Mouse (Mus musculus) layer of hippocampus, adult 8-10 months (tissue): ENCODE measurements around the gene Lasp1. TPM values are rescaled to one million over a fixed set of nuclear protein-coding genes. Genes with fewer than 3 reads are reported as not detected.

Experiments
- DNase-seq, 2 experiments: peaks; one replicate each; pipeline ENCODE4 v3.0.0; 2022; ENCODE audit warnings: low spot score in 2 of 2
- total RNA-seq, 4 experiments: library from RNA; stranded (reverse); gene quantifications; 2 replicates each; pipeline ENCODE4 v1.2.4; 2022

The Lasp1 gene
- total RNA-seq, 4 experiments from 2014 or later = 102 to 109 (median 104) TPM

DNA sequence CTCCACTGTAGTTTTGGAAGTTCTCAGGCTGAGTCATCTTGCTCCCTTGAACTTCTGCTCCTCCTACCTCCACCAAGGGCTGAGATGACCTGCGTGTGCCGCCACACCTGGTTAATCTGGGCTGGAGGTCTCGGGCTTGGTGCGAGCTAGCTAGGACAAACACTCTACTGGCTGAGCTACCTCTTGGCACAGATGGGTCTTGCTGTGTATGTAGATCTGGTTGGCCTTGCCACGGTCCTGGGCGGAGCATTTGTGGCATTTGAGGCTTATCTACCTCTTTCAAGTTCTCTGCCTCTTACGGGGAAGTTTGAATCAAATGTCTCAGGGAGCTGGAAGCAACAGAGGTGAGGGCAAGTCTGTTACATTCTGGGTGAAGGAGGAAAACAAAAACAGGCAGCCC lies 11.6 kb downstream of the Lasp1 start:
- DNase-seq = no peak

DNA sequence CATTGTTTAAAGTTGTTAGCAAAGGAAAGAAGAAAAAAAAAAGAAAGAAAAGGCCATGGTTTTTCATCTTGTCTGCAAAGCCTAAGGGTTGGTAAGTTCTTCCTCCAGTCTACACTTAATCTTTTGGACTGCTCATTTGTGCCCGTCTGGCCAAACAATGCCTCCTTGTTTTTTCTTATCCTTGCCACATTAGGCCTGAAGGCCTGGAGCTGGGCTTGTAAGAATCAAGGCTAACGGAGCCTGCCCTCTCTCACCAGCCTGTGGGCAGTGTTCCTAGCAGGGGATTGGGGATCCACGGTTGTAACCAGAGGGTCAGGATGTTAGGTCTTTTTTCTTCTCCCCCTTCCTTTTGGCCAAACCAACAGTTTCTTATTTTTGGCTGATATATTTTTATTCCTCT lies 12.2 kb downstream of the Lasp1 start:
- no peak for DNase-seq

DNA sequence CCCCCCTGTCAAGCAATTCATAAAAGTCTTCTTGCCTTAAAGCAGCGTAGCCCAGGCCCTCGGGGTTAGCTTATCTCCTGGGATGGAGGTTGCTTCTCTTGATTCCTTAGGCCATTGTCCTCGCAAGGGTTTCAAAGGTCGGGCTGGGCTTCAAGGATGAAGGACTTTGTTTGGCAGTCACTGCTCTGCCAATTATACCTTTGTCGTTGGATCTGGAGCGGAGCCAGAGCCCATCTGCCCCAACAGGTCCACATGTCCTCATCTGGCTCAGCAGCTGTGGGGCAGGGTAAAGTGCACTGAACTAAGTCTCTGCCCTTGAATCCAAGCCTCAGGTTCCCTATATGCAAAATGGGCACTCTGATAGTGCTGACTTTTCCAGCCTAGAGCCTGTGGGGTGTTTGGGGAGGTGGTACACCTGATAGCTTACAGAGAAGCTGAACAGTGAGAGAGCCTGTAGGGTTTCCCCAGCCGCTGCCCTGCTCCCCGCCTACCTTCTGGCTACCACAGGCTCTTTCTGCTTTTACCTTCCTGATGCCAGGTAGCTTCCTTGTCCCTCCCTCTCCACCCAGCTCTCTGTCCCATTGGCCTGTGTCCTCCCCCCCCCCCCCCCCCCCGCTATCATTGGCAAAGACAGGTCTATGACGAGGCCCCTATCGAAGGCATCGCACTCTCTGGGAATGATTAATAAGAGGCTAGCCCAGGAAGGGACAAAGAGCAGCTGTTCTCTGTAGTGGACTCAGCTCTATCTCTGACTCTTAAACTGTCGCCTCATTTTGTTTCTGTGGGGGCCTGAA lies 13.0 kb downstream of the Lasp1 start:
- no peak for DNase-seq

DNA sequence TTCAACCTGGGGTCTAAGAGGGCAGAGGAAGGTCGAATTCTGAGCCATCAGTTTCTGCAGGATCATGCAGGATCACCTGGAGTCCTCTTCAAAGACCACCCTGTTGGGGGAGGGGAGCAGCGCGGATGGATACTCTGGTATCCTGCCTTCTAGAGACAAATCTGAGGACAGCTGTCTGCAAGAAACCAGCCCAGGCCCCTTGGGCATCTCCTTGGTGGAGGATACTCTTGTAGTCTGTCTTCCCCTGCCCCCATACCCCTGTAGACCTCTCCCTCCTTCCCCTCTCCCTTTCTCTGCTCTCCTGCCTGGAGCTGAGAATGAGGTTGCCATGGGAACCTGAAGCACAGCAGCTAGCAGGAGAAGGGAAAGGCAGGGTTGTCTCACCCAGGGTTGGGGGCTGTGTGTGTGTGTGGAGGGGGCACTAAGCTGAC lies 13.7 kb downstream of the Lasp1 start:
- DNase-seq = no peak

DNA sequence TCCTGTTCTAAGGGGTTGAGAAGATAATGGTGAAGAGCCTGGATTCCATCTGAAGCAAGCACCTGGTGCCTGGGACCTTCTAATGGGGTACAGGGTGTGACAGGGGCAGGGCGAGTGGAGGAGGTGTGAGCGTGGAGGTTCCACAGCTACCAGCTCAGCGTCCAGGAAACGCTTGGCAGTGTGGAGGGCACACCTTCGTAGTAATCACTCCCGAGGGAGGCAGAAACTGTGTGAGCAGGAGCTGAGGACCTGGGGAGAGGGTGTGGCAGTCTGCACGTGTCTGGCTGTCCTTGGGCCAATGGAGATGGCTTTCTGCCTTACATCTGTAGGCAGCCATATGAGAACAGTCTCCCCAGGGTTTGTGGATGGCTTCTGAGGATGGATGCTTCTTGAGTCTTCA lies 14.3 kb downstream of the Lasp1 start:
- no peak for DNase-seq

DNA sequence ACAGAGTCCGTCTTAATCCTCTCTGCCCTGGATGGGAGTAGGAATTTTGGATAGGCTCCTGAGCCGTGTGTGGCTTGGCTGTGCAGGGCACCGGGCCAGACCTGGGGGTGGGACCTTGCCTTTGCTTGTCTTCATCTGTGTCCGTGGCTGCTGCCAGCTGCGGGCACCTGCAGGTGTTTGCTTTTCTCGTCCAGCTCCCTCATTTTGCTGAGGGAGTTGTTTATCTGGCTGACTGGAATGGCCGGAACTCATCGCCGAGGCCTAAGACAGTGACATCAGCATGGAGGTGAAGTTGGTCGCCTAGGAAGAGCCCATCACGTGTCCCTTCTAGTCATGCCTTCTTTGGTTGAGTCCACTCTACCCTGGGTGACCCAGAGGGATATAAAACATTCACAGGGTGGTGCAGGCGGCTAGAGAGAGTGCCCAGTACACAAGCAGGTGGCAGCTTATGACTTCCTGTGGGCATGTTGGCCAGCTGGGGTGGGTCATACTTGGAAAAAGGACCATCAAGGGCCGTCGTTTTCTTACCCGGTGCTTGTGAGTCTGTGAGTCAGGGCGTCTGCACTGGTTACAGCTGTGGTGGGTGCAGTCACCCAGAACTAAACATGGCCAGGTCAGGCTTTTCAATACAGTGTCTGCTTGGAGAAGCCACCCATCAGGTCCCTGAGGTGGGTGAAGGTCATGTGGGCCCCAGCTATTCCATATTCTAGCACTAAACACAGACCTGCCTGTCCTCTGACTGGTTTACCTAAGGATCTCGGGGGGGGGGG lies 15.1 kb downstream of the Lasp1 start:
- no peak for DNase-seq

DNA sequence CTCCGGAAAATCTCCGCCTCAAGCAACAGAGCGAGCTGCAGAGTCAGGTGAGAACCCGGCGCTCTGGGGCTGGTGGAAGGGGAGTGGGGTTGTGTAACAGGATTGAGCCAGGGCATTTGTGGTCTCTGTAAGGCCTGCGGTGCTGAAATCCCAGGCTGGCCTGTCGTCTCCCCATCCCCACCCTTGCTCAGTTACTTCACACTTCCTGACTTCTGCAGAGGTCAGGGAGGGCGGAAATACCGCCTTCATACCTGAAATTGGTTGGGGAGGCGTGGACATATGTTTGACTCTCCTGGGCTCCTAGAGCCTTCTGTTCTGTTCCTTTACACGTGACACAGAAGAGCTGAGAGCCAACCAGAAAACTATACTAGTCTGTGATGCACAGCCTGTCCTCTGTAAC lies 16.9 kb downstream of the Lasp1 start:
- no peak for DNase-seq

DNA sequence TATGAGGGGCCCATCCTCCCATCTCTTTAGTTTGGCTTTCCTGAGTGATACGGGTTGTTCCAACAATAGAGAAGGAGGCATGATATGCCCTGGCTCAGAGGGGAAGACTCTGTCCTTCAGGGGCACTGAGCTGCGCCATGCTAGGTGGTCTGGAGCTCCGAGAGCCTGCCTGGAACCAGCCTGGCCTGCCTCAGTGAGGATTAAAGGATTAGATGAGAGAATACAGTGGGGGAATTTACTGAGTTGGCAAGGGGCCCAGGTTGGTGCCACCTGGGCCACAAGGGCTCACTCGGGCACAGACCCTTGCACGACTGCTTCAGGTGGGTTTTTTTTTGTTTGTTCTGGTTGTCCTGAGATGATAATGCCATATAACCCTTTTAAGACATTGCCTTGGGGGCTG lies 17.4 kb downstream of the Lasp1 start:
- no peak for DNase-seq

DNA sequence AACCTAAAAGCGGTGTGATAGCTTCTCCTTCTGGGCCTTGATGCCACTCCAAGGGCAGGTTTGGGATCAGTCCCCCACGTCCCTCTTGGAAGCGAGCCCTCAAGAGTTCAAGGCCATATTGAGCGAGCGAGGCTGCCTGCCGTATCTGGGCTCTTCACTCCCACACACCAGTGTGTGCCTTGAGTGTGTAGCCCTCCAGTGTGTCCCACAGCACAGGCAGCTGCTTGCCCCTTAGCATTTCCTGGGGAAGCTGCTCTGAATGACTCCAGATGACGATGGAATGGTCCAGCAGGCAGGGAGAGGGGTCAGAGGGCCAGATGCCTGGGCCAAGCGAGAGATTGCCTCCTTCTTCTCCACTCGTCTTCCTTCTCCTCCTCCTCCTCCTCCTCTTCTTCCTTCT lies 18.1 kb downstream of the Lasp1 start:
- DNase-seq = no peak

DNA sequence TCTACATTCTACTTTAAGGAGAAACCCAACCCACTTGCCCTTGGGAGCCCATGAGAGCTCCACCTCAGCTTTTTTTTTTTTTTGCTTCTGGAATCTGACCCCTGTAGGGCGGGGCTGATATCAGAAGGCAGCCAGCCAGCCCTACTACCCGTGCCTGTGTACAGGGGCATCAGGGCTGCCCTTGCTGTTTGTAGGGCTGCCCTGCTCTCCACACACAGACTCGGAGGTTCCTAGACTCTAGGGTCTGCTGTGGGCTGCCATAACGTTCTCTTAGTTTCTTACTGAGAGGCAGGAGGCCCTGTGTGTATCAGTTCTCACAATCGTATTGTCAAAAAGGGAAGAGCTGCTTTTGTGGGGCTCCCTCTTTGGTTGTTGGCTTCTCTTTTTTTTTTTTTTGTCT lies 18.6 kb downstream of the Lasp1 start:
- no peak for DNase-seq

DNA sequence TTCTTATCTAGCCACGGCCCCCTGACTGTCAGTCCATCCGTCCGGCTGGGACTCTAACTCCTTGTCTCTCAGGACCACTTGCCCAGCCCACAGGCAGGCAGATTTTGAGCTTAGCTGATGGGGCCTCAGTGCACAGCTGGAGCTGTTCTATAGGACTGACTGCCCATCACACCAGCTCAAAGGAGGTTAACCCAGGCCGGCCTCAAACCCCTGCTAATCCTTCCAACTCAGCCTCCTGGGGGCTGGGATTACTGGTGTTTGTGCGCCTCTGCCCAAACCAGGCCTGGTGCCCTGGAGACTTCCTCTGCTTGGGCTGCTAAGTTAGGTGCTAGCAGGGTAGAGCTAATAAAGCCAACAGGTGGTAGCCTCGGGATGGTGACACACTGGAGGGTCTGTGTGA lies 19.2 kb downstream of the Lasp1 start:
- DNase-seq = no peak

DNA sequence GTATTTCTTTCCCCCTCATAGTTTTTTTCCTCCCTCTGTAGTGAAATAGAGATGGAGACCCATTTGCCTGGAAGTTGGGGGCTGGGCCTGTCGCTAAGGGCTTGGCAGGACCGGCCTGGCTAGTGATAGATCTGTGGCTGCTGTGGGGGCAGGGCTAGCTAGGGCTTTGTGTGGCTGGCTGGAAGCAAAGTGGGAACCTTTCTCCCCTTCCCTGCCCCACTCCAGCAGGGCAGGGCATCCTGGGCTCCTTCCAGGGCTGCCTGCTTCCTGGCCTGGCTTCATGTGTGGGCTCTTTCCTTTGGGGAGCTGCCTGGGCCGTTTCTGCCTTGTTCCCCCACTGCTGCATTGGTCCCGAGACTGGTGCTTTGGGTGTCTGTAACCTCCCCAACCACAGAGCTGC lies 19.8 kb downstream of the Lasp1 start:
- DNase-seq = no peak

DNA sequence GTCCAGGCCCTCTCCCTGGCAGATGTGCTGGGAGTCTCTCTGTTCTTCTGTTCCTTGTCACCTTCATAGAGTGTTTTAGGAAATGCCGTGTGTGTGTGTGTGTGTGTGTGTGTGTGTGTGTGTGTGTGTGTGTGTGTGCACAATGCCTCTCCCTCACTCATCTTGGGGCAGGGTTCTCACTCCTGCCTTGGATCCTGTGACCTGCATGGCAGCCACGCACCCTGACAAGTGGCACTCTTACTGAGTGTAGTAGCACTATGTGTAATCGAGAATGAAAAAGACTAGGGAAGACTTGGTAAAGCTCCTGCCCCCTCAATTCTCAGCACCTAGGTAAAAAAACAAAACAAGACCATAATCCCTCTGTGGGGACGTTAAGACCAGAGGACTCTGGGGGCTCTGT lies 20.3 kb downstream of the Lasp1 start:
- DNase-seq = no peak

DNA sequence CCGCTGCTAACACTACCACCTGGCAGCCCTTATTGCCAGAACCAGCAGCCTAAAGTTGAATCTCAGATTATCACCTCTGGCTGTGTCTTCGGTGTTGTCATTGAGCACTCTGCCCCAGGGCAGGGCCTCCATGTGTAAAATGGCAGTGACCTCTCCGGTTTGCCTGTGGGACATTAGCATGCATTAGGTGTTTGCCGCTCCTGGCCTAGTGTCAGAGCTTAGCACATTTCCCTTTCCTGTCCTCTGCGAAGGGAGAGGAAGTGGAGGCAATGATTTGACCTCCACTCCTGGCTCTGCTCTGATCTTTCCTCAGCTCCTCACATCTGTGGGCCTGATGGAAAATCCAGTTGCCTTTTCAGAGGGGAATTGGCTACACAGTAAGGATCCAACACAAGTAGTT lies 21.1 kb downstream of the Lasp1 start:
- no peak for DNase-seq

DNA sequence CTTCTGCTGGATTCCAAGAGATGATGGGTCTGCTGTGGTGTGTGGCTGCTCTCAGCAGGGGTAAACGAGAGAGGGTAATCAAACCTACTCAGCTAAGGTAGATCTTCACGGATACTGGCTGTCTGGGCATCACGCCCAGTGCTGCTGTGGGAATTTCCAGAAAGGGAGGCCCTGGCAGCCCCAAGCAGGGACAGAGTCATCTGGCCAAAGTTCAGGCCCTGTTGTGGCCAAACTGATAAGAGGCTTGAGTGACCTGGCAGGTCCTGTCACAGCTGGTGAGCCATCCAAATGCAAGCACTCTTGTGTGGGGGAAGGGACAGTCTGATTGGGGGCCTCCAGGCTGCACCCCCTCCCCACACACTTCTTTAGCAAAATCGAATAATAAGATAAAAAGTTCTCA lies 22.0 kb downstream of the Lasp1 start:
- no peak for DNase-seq

DNA sequence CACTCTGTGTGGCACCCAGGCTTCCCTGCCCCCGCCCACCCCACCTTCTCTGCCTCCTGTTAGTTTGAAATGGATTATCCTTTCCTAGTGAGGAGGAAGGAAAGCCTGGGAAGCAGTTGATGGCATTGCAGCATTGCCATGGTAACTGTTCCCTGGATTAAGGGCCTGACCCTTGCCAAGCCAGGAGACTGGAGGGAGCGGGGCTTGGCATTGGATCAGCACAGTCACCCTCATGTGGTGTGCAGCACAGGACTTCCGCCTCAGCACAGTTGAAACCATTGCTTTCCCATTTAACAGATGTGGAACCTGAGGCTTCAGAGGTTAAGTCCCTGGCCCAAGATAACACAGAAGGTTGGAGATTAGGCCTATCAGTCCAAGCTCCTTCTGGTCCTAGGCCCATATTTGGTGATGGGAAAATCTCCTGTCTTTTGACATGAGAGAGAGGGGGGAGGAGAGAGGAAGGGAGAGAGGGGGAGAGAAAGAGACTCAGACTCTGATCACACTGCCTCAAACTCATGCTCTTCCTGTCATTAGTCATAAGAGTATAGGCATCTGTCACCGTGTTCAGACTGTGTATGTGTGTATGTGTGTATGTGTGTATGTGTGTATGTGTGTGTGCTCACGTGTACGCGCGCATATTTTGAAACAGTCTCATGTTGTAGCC lies 22.7 kb downstream of the Lasp1 start:
- no peak for DNase-seq

DNA sequence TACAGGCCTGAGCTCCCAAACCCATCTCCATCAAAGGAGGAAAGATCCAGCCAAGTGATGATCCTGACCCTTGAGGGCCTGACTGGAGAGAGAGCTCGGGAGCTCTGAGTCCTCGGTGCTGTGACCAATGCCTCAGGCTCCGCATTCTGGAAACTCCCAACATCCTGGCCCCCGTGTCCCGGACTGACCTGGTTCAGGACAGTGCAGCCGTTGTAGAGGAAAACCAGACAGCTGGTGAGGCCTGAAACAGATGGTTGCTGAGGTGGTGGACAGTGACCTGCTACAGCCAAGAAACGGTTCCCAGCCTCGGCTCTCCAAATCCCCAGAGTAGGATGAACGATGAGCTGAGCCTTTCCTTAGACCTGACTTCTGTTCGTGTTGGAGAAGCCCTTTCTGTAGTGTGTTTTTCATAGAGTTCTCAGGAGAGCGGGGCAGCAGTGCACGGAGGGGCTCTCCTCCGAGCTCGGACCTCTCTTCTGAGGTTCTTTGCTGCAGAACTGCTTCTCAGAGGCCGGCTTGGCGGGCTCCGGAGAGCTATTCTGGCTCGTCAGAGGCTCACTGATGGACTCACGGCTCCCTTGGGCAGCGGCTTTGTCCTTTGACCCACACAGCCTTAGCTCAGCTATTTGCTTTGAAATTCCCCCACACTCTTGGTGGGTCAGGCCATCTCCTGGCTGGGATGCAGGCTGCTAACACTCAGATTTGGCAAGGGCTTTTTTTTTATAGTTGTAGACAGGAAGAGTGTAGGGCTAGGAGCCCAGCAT lies 24.2 kb downstream of the Lasp1 start:
- no peak for DNase-seq

DNA sequence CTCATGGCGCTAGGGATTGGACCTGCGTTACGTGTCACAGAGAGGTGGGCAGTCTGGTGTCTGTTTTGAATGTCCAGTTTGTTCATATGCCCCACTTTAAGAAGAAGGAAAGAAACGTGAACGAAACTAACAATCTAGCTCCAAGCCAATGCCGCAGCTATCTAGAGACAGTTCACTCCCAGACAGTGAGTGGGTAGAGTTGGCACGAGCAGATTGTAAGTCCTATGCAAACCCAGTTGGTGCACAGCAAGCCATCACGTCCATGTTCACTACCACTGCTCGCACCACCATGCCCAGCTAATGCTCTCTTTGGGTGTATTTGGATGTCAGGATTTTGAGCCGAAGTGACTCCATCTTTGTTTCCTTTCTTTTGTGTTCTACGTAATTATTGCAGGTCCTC lies 25.4 kb downstream of the Lasp1 start:
- no peak for DNase-seq

DNA sequence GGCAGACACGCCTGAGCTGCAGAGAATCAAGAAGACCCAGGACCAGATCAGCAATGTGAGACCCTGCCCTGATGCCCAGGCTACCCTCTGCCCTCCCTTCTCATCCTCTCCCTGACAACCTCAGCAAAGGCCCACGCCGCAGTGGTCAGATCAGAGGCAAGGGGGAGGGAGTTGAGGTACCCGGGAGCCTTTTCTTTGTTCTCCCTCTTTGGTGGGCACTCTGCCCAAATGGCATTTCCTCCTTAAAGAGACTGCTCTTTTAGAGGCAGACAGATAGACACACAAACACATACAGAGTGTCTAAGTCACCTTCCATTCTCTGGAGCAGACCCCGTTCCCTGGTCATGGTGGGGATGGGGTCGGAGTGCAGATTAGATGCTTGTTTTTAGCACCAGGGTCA lies 26.1 kb downstream of the Lasp1 start:
- no peak for DNase-seq

DNA sequence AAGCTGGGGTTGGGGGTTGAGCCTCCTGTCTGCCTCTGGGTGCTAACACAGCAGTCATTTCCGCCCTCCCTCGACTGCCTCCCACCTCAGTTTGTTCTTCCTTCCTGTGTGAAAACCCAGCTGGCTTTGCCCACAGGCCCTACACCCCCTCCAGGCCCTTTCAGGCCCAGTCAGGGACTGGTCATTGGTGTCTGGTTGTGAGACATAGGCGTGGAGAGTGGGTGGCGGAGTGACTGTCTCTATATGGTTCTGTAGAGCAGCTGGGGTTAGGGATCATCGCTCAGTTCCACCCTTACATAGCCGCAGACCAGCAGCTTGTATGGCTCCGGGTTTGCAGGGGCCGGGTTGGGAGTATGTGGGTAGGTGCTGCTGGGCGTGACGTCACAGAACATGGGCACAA lies 26.5 kb downstream of the Lasp1 start:
- DNase-seq = no peak

DNA sequence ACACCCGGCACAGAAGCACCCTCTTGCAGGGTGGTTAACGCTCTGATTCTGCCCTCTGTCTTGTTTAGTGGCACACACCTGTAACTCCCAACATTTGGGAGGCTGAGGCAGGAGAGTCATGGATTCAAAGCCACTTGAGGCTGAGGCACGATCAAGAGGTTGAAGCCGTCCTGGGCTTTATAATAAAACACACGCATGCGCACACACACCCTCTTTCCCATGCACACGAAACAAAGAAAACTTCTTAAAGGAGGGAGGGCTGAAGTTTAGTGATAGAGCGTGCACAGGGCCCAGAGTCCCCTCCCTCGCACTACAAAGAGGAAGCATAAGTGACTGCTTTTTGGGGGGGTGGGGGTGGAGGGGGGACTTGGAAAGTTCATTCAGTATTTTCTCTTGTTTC lies 27.2 kb downstream of the Lasp1 start:
- no peak for DNase-seq

DNA sequence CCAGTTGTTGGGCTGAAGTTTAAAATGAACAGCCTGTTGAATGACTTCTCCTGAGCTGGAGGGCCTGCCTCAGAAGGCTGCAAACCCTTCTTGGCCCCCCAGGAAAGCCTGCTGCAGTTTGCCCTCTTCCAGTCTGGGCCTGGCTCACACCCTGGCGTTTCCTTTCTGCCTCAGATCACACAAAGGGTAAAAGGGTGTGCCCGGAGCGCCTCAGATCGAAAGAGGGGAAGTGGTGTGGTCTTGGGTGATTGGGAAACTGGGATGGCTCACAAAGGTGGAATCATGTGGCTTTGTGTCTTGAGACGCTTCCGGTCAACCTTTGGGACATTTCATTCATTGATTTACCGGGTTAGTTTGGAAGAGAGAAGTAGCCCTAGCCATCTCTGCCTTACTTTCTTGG lies 27.6 kb downstream of the Lasp1 start:
- no peak for DNase-seq
